Mouse (Mus musculus) heart, postnatal 36 days (tissue): ENCODE results near the gene Epb42. TPM values are rescaled to one million over a fixed set of nuclear protein-coding genes. Genes with fewer than 3 reads are reported as not detected.

Experiments used
- DNase-seq, 2 experiments: peaks; one replicate each; pipeline ENCODE4 v3.0.0; 2021 to 2022
- intact Hi-C: fragments of 180-260 bp; cut with DNase I; formaldehyde crosslinking; loops from one replicate; pipeline ENCODE4 v1.15.1; 2025
- microRNA-seq, 2 experiments: library from miRNA; unstranded; fragments of <30 nt; microRNA quantifications; one replicate each; pipeline ENCODE4 v1.2.0; 2021; ENCODE audit warnings: borderline number of aligned reads in 2 of 2
- total RNA-seq, 2 experiments: library from RNA; stranded (reverse); gene quantifications; 2 replicates each; pipeline ENCODE4 v1.2.3; 2021

Epb42 gene
- total RNA-seq, 2 experiments from 2014 or later, result 0.11 to 0.46 TPM

GRCm38 (mm10) chr2:120970559-120971080 is 66.3 kb downstream of the Epb42 start, which contains the start of gene Ubr1:
Ubr1 (minus strand) TSS chr2:120970715.
- DNase-seq, result peak; percentile 84 to 87
- intact Hi-C loops, result loop anchor here (2.0 kb wide), 1 partner anchor 38 kb away; the partner anchor contains the start of gene Ccndbp1

- intact Hi-C loops, result loop anchor here (2.0 kb wide), 1 partner anchor 39 kb away; the partner anchor contains the start of gene Ccndbp1
- peak in 1 of 2 experiments; percentile 6 for DNase-seq
Observed at GRCm38 (mm10) chr2:120970045-120970539, 66.8 kb downstream of the Epb42 start.

Small RNA genes within 50 kb of the gene (microRNA-seq; reads per million reads assigned to microRNA genes)
- gene Gm44325, result 0 reads per million in 2 experiments

Other genes with a start within 250 kb of the Epb42 start
- 10 to 100 TPM; 10.5 to 14.2 TPM for gene Cdan1, start 186.9 kb downstream of the Epb42 start, total RNA-seq
- 10 to 100 TPM; 10.7 to 12.5 TPM for gene Ttbk2, start 186.5 kb downstream of the Epb42 start, total RNA-seq
- 10 to 100 TPM; 22.6 to 23.5 TPM for gene Ubr1, start 66.4 kb downstream of the Epb42 start, total RNA-seq
- gene Tmem62, start 60.1 kb downstream of the Epb42 start, total RNA-seq, result 1 to 10 TPM; 4.4 to 4.9 TPM
- 10 to 100 TPM; 29.9 to 33.8 TPM for gene Ccndbp1, start 28.7 kb downstream of the Epb42 start, total RNA-seq
- gene Tgm5, start 48.8 kb upstream of the Epb42 start, total RNA-seq, result not detected
- gene Tgm7, start 72.7 kb upstream of the Epb42 start, total RNA-seq, result not detected
- gene Adal, start 103.4 kb upstream of the Epb42 start, total RNA-seq, result 1 to 10 TPM; 7.8 to 8.3 TPM
- gene Lcmt2, start 103.6 kb upstream of the Epb42 start, total RNA-seq, result 10 to 100 TPM in 1 of 2 experiments, 1 to 10 TPM in 1; 8.9 to 11.7 TPM
- 10 to 100 TPM; 15.7 to 16.3 TPM for gene Tubgcp4, start 133.6 kb upstream of the Epb42 start, total RNA-seq
- gene Zscan29, start 134.1 kb upstream of the Epb42 start, total RNA-seq, result 1 to 10 TPM; 6.7 to 6.9 TPM
- 10 to 100 TPM; 32.8 to 34.7 TPM for gene Trp53bp1, start 234.3 kb upstream of the Epb42 start, total RNA-seq